ENCODE assay signal across 20 mouse cellular contexts in the genomic region with DNA sequence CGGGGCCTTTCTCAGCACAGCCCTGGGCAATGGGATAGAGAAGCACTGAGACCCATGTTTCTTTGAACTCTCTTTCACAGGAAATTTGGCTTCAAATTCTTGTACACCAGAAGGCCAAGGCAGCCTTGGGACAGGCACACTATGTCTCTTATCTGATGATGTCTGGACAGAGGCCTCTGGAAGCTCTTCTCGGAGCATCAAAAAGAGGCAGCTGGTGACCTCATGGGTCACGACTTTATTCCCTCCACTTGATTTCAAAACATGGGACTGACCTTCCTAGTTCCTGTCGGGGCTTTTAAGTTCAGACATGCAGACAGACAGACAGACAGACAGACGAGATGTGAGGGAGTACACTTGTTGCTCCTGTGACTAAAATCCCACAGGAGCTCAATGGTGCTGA. TPM values are rescaled to one million over a fixed set of nuclear protein-coding genes. Genes with fewer than 3 reads are reported as not detected.
DNase-seq lines count a peak whose midpoint lies in the region; ATAC-seq and TF ChIP-seq lines count a peak whose summit lies in the region.
"Had no signal": no experiment of that assay in that cellular context is flagged by ENCODE, and none has a peak within 500 bp of the region (broad histone marks: within the 10 kb centered on the region; RNA-seq: fewer than 3 reads in every experiment).

No protein-coding gene starts in this region.

- ATAC-seq in liver, embryonic 15.5 days (ENCODE audit: insufficient read depth) = no peak
- ATAC-seq in midbrain, embryonic 14.5 days (ENCODE audit: low FRiP score, low TSS enrichment) = no peak
- ATAC-seq: activated CD4-positive, CD25-positive, alpha-beta regulatory T cell, adult 4 months; midbrain, embryonic 16.5 days had no signal

- no peak for TF ChIP-seq POLR2A in liver, adult 2 months (IDR thresholded peaks at IDR 0.05; ENCODE audit: extremely low read depth, insufficient read depth, low read length)

- no peak overlapping the region for H3K4me3 ChIP-seq in liver, adult 2 months (ENCODE audit: insufficient read depth, low read depth, low read length)
- H3K4me3 ChIP-seq in liver, embryonic 15.5 days (replicated peaks) = no peak overlapping the region
- H3K4me3 ChIP-seq in midbrain, embryonic 14.5 days (replicated peaks; ENCODE audit: low read depth, low read length) = no peak overlapping the region
- H3K4me3 ChIP-seq: embryonic facial prominence, embryonic 10.5 days; hindbrain, embryonic 12.5 days; lung, embryonic 15.5 days had no signal

- no peak overlapping the region for H3K4me2 ChIP-seq in liver, embryonic 15.5 days
- H3K4me2 ChIP-seq in midbrain, embryonic 14.5 days (ENCODE audit: low read length) = no peak overlapping the region
- H3K4me2 ChIP-seq: heart, embryonic 11.5 days; hindbrain, embryonic 12.5 days; lung, embryonic 15.5 days had no signal

- H3K79me2 ChIP-seq in liver, adult 2 months (ENCODE audit: control insufficient read depth, insufficient read depth, low read length) = no peaks in the 10 kb centered on the region

- H3K36me3 ChIP-seq in liver, adult 2 months (ENCODE audit: control insufficient read depth, insufficient read depth, low read length) = no peaks in the 10 kb centered on the region
- no peaks in the 10 kb centered on the region for H3K36me3 ChIP-seq in liver, embryonic 15.5 days (replicated peaks)
- H3K36me3 ChIP-seq in midbrain, embryonic 14.5 days (ENCODE audit: control insufficient read depth, insufficient read depth, low read length) = no peaks in the 10 kb centered on the region
- H3K36me3 ChIP-seq: embryonic facial prominence, embryonic 10.5 days; G1E; hindbrain, embryonic 12.5 days; lung, embryonic 15.5 days had no signal

- peak; percentile 72 for DNase-seq in adrenal gland, adult 8-10 months
- no peak for DNase-seq in adrenal gland, postnatal 4 days (ENCODE audit: low spot score in 2 of 2)
- peak; percentile 84 for DNase-seq in liver, adult 2 months (ENCODE audit: extremely low read depth, low read depth, low spot score)
- DNase-seq in liver = no peak
- peak; percentile 63 for DNase-seq in adrenal gland, postnatal 14 days
- no peak for DNase-seq in midbrain, embryonic 14.5 days
- DNase-seq: cerebellum, adult 11 months; cerebellum, postnatal 14 days; heart, postnatal 10 days; kidney, adult 8-10 months; retina, postnatal 1 day; thymus, postnatal 36 days had no signal

- no peaks in the 10 kb centered on the region for H3K9me3 ChIP-seq in liver, embryonic 15.5 days (replicated peaks)
- H3K9me3 ChIP-seq in midbrain, embryonic 14.5 days (ENCODE audit: control insufficient read depth, low read length) = no peaks in the 10 kb centered on the region
- H3K9me3 ChIP-seq: embryonic facial prominence, embryonic 10.5 days; G1E; hindbrain, embryonic 12.5 days; lung, embryonic 15.5 days had no signal

- peak overlapping the region; percentile 56; the same call in 1 of the 2 replicates for H3K27ac ChIP-seq in liver, adult 2 months (replicated peaks; ENCODE audit: insufficient read depth, low read depth, low read length)
- H3K27ac ChIP-seq in liver, embryonic 15.5 days (replicated peaks) = peak overlapping the region; percentile 64; the same call in 1 of the 2 replicates
- no peak overlapping the region for H3K27ac ChIP-seq in midbrain, embryonic 14.5 days (replicated peaks; ENCODE audit: low read depth, low read length)
- H3K27ac ChIP-seq: embryonic facial prominence, embryonic 10.5 days; hindbrain, embryonic 12.5 days; lung, embryonic 15.5 days had no signal

- 29% methylated on average over 5 of the region's 5 CpGs for WGBS in liver, adult 2 months
- WGBS in liver, embryonic 15.5 days (ENCODE audit: insufficient replicate concordance) = 46% methylated on average over 5 of the region's 5 CpGs
- WGBS in midbrain, embryonic 14.5 days = 73% methylated on average over 5 of the region's 5 CpGs

- TF ChIP-seq CTCF in liver, adult 2 months (IDR thresholded peaks at IDR 0.05; ENCODE audit: low read depth, low read length) = no peak

- H3K27me3 ChIP-seq in liver, adult 2 months (ENCODE audit: control insufficient read depth, insufficient read depth, low read length) = no peaks in the 10 kb centered on the region
- H3K27me3 ChIP-seq in liver, embryonic 15.5 days = no peaks in the 10 kb centered on the region
- H3K27me3 ChIP-seq in midbrain, embryonic 14.5 days (ENCODE audit: control insufficient read depth, insufficient read depth, low read length) = no peaks in the 10 kb centered on the region
- H3K27me3 ChIP-seq: hindbrain, embryonic 12.5 days; lung, embryonic 15.5 days had no signal

- H3K9ac ChIP-seq in liver, adult 2 months (ENCODE audit: low read depth, low read length) = no peak overlapping the region
- no peak overlapping the region for H3K9ac ChIP-seq in liver, embryonic 15.5 days
- no peak overlapping the region for H3K9ac ChIP-seq in midbrain, embryonic 14.5 days (replicated peaks; ENCODE audit: low read length)
- H3K9ac ChIP-seq: hindbrain, embryonic 12.5 days; lung, embryonic 15.5 days had no signal

- H3K4me1 ChIP-seq in liver, adult 2 months (ENCODE audit: control insufficient read depth, insufficient read depth, low read length) = peaks cover 30% of the 10 kb centered on the region
- peaks cover 55% of the 10 kb centered on the region for H3K4me1 ChIP-seq in liver, embryonic 15.5 days (replicated peaks)
- peaks cover 10% of the 10 kb centered on the region; the same call in 1 of the 2 replicates for H3K4me1 ChIP-seq in midbrain, embryonic 14.5 days (ENCODE audit: control insufficient read depth, insufficient read depth, low read length)

RNA-seq across cellular contexts. Expression of gene Bcl2l11, which starts 48.3 kb away (rescaled TPM):
- total RNA-seq in adrenal gland, adult 8-10 months (2022) = 10 to 100 TPM; 10.2 to 43.3 (median 41.6) TPM
- total RNA-seq in adrenal gland, postnatal 4 days (2021) = 10 to 100 TPM; 37.2 to 37.7 TPM
- total RNA-seq in liver, adult 2 months (2014; rRNA removed) = 4.0 and 7.0 TPM in 2 replicates
- polyA plus RNA-seq in liver, adult 2 months (2012; rRNA removed) = 2.7 and 2.8 TPM in 2 replicates
- 27.0 and 34.8 TPM in 2 replicates for total RNA-seq in adrenal gland, postnatal 14 days (2021)
- 4.9 and 6.1 TPM in 2 replicates for polyA plus RNA-seq in liver, embryonic 15.5 days (2015; fragmentation: Nextera tagmentation; extraction: Ambion mirVana)
- polyA plus RNA-seq in midbrain, embryonic 14.5 days (2014; fragmentation: Nextera tagmentation; extraction: Ambion mirVana) = 8.7 and 13.3 TPM in 2 replicates

Comparison
In these comparisons a context has a peak if more than half of its experiments do, and no peak if none do; other contexts are left out.
1. DNase-seq: peak in adrenal gland, adult 8-10 months (single experiment), liver, adult 2 months (single experiment) and adrenal gland, postnatal 14 days (single experiment); none in adrenal gland, postnatal 4 days (0 of 2), liver (single experiment) and midbrain, embryonic 14.5 days (single experiment).